Mouse (Mus musculus) layer of hippocampus, adult 9-11 months (tissue): ENCODE data around the gene Simc1.
A peak's percentile ranks its signal among the peaks of the same experiment; 100 is the strongest.

Experiments
- DNase-seq: peaks from one replicate; pipeline ENCODE4 v3.0.0; 2022

Gene Simc1

GRCm38 (mm10) chr13:54589996-54590951 lies 86.7 kb downstream of the Simc1 start, which contains the start of the genes Nop16 and Higd2a:
Gene Nop16, minus strand, starts transcription at chr13:54590090.
Gene Higd2a, plus strand, starts transcription at chr13:54590207.
- DNase-seq: peak; percentile 99

- no peak for DNase-seq
Observed at GRCm38 (mm10) chr13:54591776-54592356, 88.3 kb downstream of the Simc1 start.

- no peak for DNase-seq
Observed at GRCm38 (mm10) chr13:54593617-54594016, 90.0 kb downstream of the Simc1 start.

- DNase-seq: no peak
Observed at GRCm38 (mm10) chr13:54596107-54596690, 92.6 kb downstream of the Simc1 start.

GRCm38 (mm10) chr13:54596870-54597269 lies 93.3 kb downstream of the Simc1 start:
- no peak for DNase-seq

GRCm38 (mm10) chr13:54598622-54599143 lies 95.1 kb downstream of the Simc1 start:
- no peak for DNase-seq
